Mouse (Mus musculus) Patski (cell line): ENCODE data around the gene Trp53i11. TPM values are rescaled to one million over a fixed set of nuclear protein-coding genes. Genes with fewer than 3 reads are reported as not detected.

Experiments
- ATAC-seq: fragments of 100-300 bp; one replicate; pipeline ENCODE4 v1.8.0; 2021
- CTCF ChIA-PET: fragments of 350-600 bp; sonication (Branson Sonifier 250); formaldehyde crosslinking; loops from one replicate; lab custom pipeline; 2022; ENCODE audit warnings: inconsistent platforms; lab: Charles Lee
- POLR2A ChIA-PET: fragments of 350-600 bp; sonication (Branson Sonifier 250); formaldehyde crosslinking; loops from one replicate; lab custom pipeline; 2022; ENCODE audit warnings: antibody characterized with exemption, inconsistent platforms; lab: Charles Lee
- DNase-seq: peaks from one replicate; pipeline ENCODE4 v3.0.0-alpha.2; 2011; ENCODE audit warnings: low read depth, low spot score
- H3K27me3 ChIP-seq: fragments of 371-371 bp; one replicate; pipeline ENCODE4 v1.5.1; 2021
- CTCF ChIP-seq: fragments of 100-300 bp; IDR thresholded peaks from one replicate; pipeline ENCODE4 v1.5.1; 2021
- in situ Hi-C: fragments of 300-500 bp; cut with MboI; formaldehyde crosslinking; loops from 3 replicates; pipeline ENCODE4 v1.11.1; 2018; ENCODE audit warnings: low pct_unique_long_range_greater_than_20kb, mixed read lengths
- polyA plus RNA-seq: library from polyadenylated mRNA; unstranded; gene quantifications from one replicate; pipeline ENCODE4 v1.2.3, GENCODE M21; 2021

The Trp53i11 gene
- polyA plus RNA-seq, 1 experiment from 2014 or later, result 37.9 TPM

DNA sequence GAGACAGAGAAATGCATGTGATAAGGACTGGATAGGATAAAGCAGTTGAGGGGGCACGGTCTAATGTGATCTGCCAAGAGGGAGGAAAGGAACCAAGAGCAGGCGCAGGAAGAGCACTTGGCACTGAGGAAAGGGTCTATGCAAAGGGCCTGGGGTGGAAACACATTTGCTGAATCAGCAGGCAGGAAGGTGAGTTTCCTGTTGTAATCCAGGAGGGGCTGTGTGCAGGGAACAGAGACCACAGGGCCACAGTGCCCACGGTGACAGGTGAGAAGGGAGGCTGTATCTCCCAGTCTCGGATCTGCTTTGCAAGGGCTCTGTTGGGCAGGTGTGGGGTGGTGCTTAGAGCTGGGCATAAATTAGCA, 9.1 kb upstream of the Trp53i11 start:
- ChIA-PET CTCF (no interaction called here), POLR2A (interaction anchor here (0.8 kb wide), 1 partner anchor 14 kb away, joined by 4 read pairs; no protein-coding TSS in a partner anchor)
- TF ChIP-seq CTCF, result no peak
- DNase-seq (no peak), ATAC-seq (no peak)
- no peaks in the 10 kb centered on the region for H3K27me3 ChIP-seq
- in situ Hi-C loops, result loop anchor here (10.0 kb wide), 1 partner anchor 53 kb away; no protein-coding TSS in a partner anchor

DNA sequence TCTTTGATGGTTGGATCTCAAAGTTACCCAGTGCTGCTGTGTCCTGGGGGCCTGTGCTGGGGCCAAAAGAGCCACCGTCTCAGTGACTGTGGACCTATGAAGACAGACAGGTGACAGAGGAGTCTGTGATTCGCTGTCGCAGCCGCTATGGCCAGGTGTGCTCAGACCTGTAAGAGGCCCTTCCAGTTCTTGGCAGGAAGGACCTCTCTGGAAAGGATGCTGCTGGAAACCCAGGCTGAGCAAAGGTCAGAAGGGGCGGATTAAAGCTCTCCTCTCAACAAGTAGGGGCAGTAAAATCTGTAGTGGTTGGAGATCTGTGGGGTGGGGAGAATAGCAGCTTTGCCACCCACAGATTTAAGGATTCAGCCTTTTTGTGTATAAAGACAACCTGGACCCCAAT, 7.7 kb upstream of the Trp53i11 start:
- TF ChIP-seq CTCF, result no peak
- ChIA-PET POLR2A (no interaction called here), CTCF (no interaction called here)
- in situ Hi-C loops, result loop anchor here (10.0 kb wide), 1 partner anchor 55 kb away; no protein-coding TSS in a partner anchor
- no peaks in the 10 kb centered on the region for H3K27me3 ChIP-seq
- ATAC-seq (no peak), DNase-seq (no peak)

DNA sequence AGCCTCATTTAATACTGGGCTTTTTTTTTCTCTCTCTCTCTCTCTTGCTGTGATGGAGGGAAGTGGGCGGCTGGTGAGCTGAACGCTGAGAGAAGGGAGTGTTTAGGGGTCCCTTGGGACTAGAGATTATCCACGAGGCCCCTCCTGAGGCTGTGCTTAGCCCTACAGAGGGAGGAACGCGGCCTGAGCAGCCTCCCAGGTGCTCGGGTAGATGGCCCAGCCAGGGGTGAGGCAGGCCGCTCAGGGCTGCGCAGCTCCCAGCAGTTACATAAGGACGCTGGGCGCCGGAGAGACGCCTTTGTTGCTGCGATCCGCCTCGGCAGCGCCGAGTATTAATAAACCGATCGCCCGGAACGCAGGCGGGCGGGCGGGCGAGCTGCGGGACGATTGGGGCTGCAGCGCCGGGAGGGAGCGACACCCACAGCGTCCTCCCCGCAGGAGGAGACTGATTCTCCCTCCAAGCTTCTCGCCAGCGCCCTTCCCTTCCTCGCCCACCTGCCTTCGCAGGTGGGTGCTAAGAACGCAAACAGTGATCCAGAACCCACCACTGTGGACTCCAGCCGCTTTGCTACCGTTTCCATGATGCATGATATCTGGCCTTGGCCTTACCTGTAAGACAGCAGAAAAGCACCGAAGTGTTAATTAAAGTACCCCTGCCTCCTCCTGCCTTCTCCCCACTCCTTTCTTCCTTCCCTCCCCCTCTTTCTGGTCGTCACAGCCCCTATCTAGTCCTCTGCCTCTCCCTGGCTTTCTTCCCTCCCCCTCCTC, 7.1 kb upstream of the Trp53i11 start:
- H3K27me3 ChIP-seq, result no peaks in the 10 kb centered on the region
- DNase-seq, result no peak
- TF ChIP-seq CTCF, result no peak
- POLR2A ChIA-PET, result no interaction called here
- ATAC-seq, result no peak
- in situ Hi-C loops, result no loop called here
- CTCF ChIA-PET, result no interaction called here

DNA sequence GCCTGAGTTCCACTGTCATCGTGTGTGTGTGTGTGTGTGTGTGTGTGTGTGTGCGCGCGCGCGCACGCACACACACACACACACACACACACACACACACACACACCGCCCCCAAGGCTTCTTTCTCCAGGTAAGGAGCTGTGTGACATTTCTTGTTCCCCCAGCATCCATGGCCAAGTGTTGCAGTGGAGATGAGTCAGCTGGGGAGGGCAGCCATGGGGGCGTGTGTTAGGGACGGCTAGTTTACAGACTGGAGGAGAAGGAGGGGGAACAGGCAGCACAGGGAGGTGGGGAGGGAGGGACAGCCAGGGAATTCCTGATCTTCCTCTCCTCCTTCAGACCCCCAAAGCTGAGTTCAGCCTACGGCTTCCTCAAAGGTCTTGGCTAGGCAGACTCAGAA, 4.5 kb upstream of the Trp53i11 start:
- in situ Hi-C loops, result no loop called here
- H3K27me3 ChIP-seq, result no peaks in the 10 kb centered on the region
- POLR2A ChIA-PET, result interaction anchor here (0.6 kb wide), 1 partner anchor 32 kb away, joined by 3 read pairs; no protein-coding TSS in a partner anchor
- no peak for ATAC-seq
- CTCF ChIA-PET, result interaction anchor here (1.4 kb wide), 1 partner anchor 114 kb away, joined by 6 read pairs; no protein-coding TSS in a partner anchor
- DNase-seq, result no peak
- TF ChIP-seq CTCF, result no peak

DNA sequence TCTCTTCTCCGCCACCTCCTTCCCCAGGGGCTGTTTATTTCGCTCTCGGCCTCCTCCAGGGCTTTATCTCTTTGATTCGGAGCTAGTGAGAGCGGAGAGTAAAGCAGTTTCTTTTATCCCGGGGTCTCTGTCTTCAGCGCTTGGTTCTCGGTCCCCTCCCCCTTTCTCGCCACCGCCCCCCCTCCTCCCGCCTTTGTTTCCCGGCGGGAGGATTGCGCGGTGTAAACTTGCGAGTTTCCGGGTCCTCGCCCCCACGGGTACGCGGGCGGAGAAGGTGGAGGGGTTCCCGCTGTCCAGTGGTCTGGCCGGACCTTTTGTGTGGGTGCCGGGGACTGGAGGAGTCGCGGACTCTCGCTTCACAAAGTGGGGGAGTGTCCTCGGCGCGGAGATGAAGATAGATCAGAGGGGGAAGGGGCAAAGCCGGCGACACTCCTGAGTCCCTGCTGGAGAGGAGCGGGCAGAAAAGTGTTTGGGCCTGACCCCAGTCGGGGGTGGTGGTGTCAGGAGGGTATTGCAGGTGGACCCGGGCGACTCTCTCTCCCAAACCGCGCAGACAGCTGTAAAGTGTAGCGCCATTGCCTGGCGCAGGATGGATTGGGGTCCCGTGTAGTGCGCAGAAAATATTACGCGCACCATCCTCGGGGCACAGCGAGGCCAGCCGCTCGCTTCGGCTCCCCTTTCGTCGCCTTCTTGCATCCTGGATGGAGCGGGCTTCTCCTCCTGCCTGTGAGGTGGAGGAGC, 842 bp downstream of the Trp53i11 start:
- TF ChIP-seq CTCF, result no peak
- POLR2A ChIA-PET, result no interaction called here
- CTCF ChIA-PET, result interaction anchor here (0.8 to 4.9 kb wide), 5 partner anchors 11 to 120 kb away, joined by 3 to 27 read pairs (median 3); no protein-coding TSS in a partner anchor
- in situ Hi-C loops, result loop anchor here (5.0 kb wide), 2 partner anchors 121 to 281 kb away; no protein-coding TSS in a partner anchor
- no peaks in the 10 kb centered on the region for H3K27me3 ChIP-seq
- ATAC-seq (peak; percentile 18), DNase-seq (no peak)

DNA sequence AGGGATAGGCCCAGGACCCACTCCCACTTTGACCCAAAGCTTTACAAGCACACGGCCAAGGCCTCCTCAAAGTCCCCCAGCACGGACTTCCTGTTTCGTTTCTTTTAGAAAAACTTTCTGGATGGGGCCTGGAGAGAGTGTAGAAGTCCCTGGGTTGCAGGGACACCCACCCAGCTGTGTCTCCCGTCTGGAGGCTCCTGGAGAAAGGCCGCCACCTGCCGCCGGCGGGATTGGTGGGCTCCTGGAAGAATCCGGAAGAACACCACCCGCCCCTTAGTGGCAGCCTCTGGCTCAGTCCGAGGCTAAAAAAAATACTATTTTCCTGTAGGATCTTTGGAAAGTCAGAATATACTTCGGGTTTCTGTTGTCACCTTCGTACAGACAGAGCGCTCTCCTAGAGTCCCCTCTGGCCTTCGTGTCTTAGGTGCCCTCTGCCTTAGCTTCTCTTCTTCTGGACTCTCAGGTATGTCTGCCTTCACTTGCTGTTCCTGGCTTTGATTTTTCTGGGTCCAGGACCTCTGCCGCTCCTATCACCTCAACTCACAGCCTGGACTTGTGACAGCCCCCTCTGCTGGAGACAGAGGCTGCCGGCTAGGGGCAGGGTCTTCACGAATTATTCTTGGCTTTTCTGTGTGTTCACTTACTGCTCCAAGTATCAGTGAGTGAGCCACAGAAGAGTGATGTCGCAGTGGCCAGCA, 1.6 kb downstream of the Trp53i11 start:
- in situ Hi-C loops, result loop anchor here (5.0 kb wide), 2 partner anchors 122 to 282 kb away; no protein-coding TSS in a partner anchor
- no peaks in the 10 kb centered on the region for H3K27me3 ChIP-seq
- no peak for TF ChIP-seq CTCF
- DNase-seq (no peak), ATAC-seq (no peak)
- ChIA-PET CTCF (interaction anchor here (0.8 to 4.9 kb wide), 2 partner anchors 26 to 120 kb away, joined by 3 to 27 read pairs; no protein-coding TSS in a partner anchor), POLR2A (no interaction called here)

DNA sequence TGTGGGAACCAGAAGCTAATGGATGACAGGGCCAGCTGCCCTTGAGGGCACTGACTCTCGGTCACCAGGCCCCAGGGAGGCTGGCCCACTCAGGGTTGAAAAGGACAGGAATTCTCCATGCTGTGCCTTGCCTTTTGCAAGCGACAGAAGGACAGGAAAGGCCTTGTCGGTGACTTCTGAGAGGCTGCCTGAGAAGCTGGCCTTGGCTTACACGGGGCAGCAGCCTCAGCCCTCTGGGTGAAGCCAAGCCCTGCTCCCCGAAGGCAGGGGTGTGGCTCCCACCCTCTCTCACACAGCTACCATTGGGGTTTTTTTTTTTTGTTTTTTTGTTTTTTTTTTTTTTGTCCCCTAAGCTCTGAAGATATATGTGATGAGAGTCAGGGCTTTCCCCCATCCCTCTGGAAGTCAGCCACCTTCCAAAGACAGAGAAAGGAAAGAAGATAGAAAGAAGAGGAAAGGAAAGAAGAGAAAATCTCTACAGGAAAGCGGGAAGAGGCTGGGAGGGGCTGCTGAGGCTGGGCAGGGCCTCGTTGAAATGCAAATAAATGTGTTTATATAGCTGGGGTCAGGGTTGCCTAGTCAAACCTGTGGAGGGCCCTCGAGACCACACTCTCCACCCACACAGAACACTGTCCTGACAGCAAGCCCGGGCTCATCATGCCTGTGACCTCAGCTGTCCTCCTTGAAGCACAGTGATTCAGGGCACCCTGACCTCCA, 3.6 kb downstream of the Trp53i11 start:
- DNase-seq, result no peak
- no peak for TF ChIP-seq CTCF
- no peak for ATAC-seq
- in situ Hi-C loops, result no loop called here
- CTCF ChIA-PET, result interaction anchor here (1.6 kb wide), 1 partner anchor 122 kb away, joined by 9 read pairs; no protein-coding TSS in a partner anchor
- POLR2A ChIA-PET, result interaction anchor here (0.8 kb wide), 1 partner anchor 84 kb away, joined by 6 read pairs; no protein-coding TSS in a partner anchor
- H3K27me3 ChIP-seq, result no peaks in the 10 kb centered on the region

DNA sequence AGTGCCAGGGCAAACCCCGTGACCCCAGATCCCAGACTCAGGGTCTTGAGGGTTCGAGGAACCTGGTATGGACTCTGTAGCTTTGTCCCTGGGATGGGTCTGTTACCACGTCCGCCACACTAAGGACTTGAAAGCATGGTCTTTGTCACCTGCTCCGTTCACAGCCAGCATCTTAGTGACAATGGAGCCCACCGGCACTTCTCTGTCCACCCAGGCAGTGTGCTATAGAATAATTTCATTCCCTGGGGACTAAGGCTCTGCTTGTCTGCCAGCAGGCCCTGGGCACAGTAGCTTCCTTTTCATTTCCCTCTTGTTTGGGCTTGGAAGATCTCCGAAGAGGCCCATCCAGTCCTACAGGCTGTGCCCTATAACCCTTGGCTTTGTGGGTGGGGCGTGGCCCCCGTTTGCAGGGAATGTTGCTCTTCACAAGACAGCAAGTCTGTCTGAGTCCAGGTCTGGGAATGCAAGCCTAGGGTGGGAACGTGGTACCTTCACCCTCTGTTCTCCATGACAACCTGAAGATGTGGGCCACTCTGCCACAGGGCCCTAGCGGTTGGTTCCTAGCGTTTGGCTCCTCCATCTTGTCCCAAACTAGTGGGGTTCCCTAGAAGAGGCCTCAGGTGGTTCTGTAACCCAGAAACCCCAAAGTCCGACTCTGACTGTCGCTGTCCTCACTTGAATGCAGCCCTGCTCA, 4.3 kb downstream of the Trp53i11 start:
- no peak for ATAC-seq
- in situ Hi-C loops, result no loop called here
- CTCF ChIA-PET, result interaction anchor here (1.6 to 1.9 kb wide), 2 partner anchors 122 kb away, joined by 7 to 9 read pairs; no protein-coding TSS in a partner anchor
- POLR2A ChIA-PET, result interaction anchor here (0.8 kb wide), 1 partner anchor 84 kb away, joined by 6 read pairs; no protein-coding TSS in a partner anchor
- DNase-seq, result no peak
- H3K27me3 ChIP-seq, result no peaks in the 10 kb centered on the region
- TF ChIP-seq CTCF, result no peak

DNA sequence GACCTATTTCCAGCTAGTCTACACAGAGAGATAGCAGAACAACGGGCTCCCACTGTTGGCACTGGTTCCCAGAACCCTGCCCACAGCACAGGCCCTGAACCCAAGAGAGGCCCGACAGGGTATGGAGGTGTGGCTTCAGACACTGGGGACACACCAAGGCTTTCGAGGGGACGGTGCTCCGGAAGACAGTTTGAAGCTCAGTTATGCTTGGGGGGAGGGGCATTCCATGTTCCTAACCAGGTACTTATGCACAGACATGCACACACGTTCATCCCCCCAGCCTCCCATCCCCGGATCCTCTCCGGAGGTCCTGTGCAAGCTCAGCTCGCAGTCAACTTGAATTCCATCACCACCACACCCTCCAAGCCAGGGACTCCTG, 4.8 kb downstream of the Trp53i11 start:
- TF ChIP-seq CTCF, result no peak
- DNase-seq (no peak), ATAC-seq (no peak)
- CTCF ChIA-PET, result interaction anchor here (1.9 kb wide), 1 partner anchor 123 kb away, joined by 7 read pairs; no protein-coding TSS in a partner anchor
- H3K27me3 ChIP-seq, result no peaks in the 10 kb centered on the region
- POLR2A ChIA-PET, result no interaction called here
- in situ Hi-C loops, result no loop called here
